Mouse (Mus musculus) lung, adult 2 months (tissue): ENCODE measurements around the gene Elovl7. TPM values are rescaled to one million over a fixed set of nuclear protein-coding genes. Genes with fewer than 3 reads are reported as not detected.

Experiments
- DNase-seq: peaks from one replicate; pipeline ENCODE4 v3.0.0; 2022
- H3K4me1 ChIP-seq: fragments of 200-500 bp; 2 replicates; pipeline ENCODE4 v1.6.1; 2011; ENCODE audit warnings: low read length; ENCODE audit not compliant: control insufficient read depth, insufficient read depth
- H3K4me3 ChIP-seq: fragments of 200-500 bp; replicated peaks from 2 replicates; pipeline ENCODE3; 2011; ENCODE audit warnings: low read depth, mild to moderate bottlenecking, control low read depth, low read length; ENCODE audit errors: extremely low read depth
- CTCF ChIP-seq: fragments of 200-500 bp; IDR thresholded peaks from 2 replicates; pipeline ENCODE4 v1.5.1; 2011; ENCODE audit warnings: mild to moderate bottlenecking, low read length, control low read depth; ENCODE audit not compliant: insufficient read depth
- POLR2A ChIP-seq: fragments of 200-500 bp; IDR thresholded peaks from 2 replicates; pipeline ENCODE4 v1.6.1; 2011; ENCODE audit warnings: low read depth, mild to moderate bottlenecking, control low read depth, low read length, borderline replicate concordance; ENCODE audit errors: extremely low read depth
- WGBS: fragments of 180-500 bp; shearing (Covaris S2); methylation state at CpG from one replicate; pipeline ENCODE4 v1.1.7; 2018; 5-methylcytosine and 5-hydroxymethylcytosine counted together
- polyA plus RNA-seq: library from polyadenylated mRNA; depleted of rRNA; stranded (reverse); fragments of >200 nt; gene quantifications from 2 replicates; pipeline ENCODE4 v1.2.3, GENCODE M21; 2012

Gene Elovl7
- polyA plus RNA-seq, 1 experiment, result 4.8 TPM

- 14% methylated on average over 4 of the region's 4 CpGs for WGBS
- H3K4me3 ChIP-seq, result no peak overlapping the region
- TF ChIP-seq POLR2A (no peak), CTCF (no peak)
- peaks cover 1% of the 10 kb centered on the region; the same call in 1 of the 2 replicates for H3K4me1 ChIP-seq
- DNase-seq, result no peak
Observed at GRCm38 (mm10) chr13:108240012-108240411, 25.8 kb downstream of the Elovl7 start.

- 78% methylated on average over 5 of the region's 5 CpGs for WGBS
- DNase-seq, result no peak
- H3K4me1 ChIP-seq, result peaks cover 2% of the 10 kb centered on the region; the same call in 1 of the 2 replicates
- no peak for TF ChIP-seq POLR2A
- TF ChIP-seq CTCF, result no peak
- H3K4me3 ChIP-seq, result no peak overlapping the region
Observed at GRCm38 (mm10) chr13:108241715-108242114, 27.5 kb downstream of the Elovl7 start.

- 53% methylated on average over 11 of the region's 11 CpGs for WGBS
- no peak for TF ChIP-seq CTCF
- no peak for TF ChIP-seq POLR2A
- DNase-seq, result no peak
- Histone ChIP-seq H3K4me1 (peaks cover 2% of the 10 kb centered on the region; the same call in 1 of the 2 replicates), H3K4me3 (no peak overlapping the region)
Observed at GRCm38 (mm10) chr13:108245086-108245697, 31.0 kb downstream of the Elovl7 start.

GRCm38 (mm10) chr13:108251106-108251505 is 36.9 kb downstream of the Elovl7 start:
- H3K4me3 ChIP-seq, result no peak overlapping the region
- WGBS, result 71% methylated on average over 5 of the region's 5 CpGs
- no peak for DNase-seq

GRCm38 (mm10) chr13:108253977-108254376 is 39.8 kb downstream of the Elovl7 start:
- Histone ChIP-seq H3K4me1 (no peaks in the 10 kb centered on the region), H3K4me3 (no peak overlapping the region)
- WGBS, result 69% methylated on average over 5 of the region's 5 CpGs
- no peak for TF ChIP-seq CTCF
- no peak for TF ChIP-seq POLR2A
- no peak for DNase-seq

More at GRCm38 (mm10) chr13:108251106-108251505, 36.9 kb downstream of the Elovl7 start:
- no peaks in the 10 kb centered on the region for H3K4me1 ChIP-seq
- TF ChIP-seq POLR2A (no peak), CTCF (no peak)

- 30% methylated on average over 8 of the region's 8 CpGs for WGBS
- no peaks in the 10 kb centered on the region for H3K4me1 ChIP-seq
- no peak for TF ChIP-seq POLR2A
- TF ChIP-seq CTCF, result no peak
- no peak overlapping the region for H3K4me3 ChIP-seq
- DNase-seq, result no peak
Observed at GRCm38 (mm10) chr13:108263042-108263441, 48.8 kb downstream of the Elovl7 start.

- no peaks in the 10 kb centered on the region for H3K4me1 ChIP-seq
- DNase-seq, result no peak
- H3K4me3 ChIP-seq, result no peak overlapping the region
- 78% methylated on average over 4 of the region's 4 CpGs for WGBS
- no peak for TF ChIP-seq POLR2A
- no peak for TF ChIP-seq CTCF
Observed at GRCm38 (mm10) chr13:108265394-108265793, 51.2 kb downstream of the Elovl7 start.

GRCm38 (mm10) chr13:108267841-108268634 is 53.8 kb downstream of the Elovl7 start:
- no peak for DNase-seq
- Histone ChIP-seq H3K4me3 (no peak overlapping the region), H3K4me1 (no peaks in the 10 kb centered on the region)
- WGBS, result 64% methylated on average over 9 of the region's 9 CpGs
- TF ChIP-seq POLR2A, result no peak
- no peak for TF ChIP-seq CTCF

GRCm38 (mm10) chr13:108271458-108272148 is 57.4 kb downstream of the Elovl7 start:
- DNase-seq, result no peak
- Histone ChIP-seq H3K4me3 (no peak overlapping the region), H3K4me1 (no peaks in the 10 kb centered on the region)
- 63% methylated on average over 7 of the region's 7 CpGs for WGBS
- TF ChIP-seq POLR2A (no peak), CTCF (no peak)
